Mouse (Mus musculus): ENCODE results near the gene Gm21209.
"Not testable (repeated sequence)": the region's sequence is repeated elsewhere in the genome, so short reads cannot be mapped to it uniquely, and the experiment has no call there.

Gene Gm21209

GRCm38 (mm10) chrY:49570856-49571255 lies at the start of gene Gm21209:
Gm21209 (plus strand) TSS chrY:49571156.
- not testable (repeated sequence) for DNase-seq
